ENCODE assay signal across 11 mouse cellular contexts in the genomic region with DNA sequence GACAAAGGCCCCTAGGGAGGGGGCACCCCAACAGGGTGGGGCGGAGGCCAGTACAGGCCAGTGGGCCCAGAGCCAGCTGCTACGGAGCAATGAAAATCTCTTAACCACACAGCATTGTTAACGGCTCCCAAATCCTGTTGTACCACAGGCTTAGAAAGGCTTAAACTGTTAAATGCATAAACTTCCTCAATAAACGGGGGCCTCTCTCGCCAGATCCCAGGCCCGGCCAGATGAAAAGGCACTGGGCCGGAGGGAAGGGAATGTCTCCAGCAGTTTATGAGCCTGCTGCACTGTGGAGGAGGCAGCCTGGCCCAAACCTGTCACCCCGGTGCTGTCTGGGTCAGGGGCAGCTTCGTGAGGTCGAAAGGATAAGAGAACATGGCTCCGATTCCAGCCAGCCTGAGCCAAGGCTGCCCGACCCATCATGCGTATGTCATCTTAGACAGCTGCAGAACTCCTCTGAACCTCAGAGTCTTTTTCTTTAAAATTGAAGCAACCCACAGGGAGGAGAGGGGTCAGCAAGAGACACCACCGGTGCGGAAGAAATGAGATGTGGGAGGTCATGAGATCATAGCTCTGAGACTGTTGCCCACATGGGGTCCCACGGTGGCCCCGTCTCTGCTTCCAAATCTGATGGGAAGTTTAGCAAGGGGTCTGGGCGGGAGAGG.
A peak's percentile ranks its signal among the peaks of the same experiment; 100 is the strongest.
DNase-seq lines count a peak whose midpoint lies in the region; ATAC-seq lines count a peak whose summit lies in the region.
"Had no signal": no experiment of that assay in that cellular context is flagged by ENCODE, and none has a peak within 500 bp of the region (broad histone marks: within the 10 kb centered on the region; RNA-seq: fewer than 3 reads in every experiment).

No protein-coding gene starts in this region.

- no peak for ATAC-seq in forebrain, embryonic 15.5 days (replicated peaks)
- ATAC-seq in neural tube, embryonic 11.5 days (ENCODE audit: insufficient read depth, low FRiP score, low TSS enrichment), result no peak
- ATAC-seq in limb, embryonic 13.5 days (ENCODE audit: low FRiP score, low read depth), result peak; percentile 66
- ATAC-seq in stomach, embryonic 16.5 days (ENCODE audit: insufficient read depth, low FRiP score), result peak; percentile 27; the same call in 1 of the 2 replicates
- ATAC-seq in erythroid progenitor cell, adult 5-6 weeks (replicated peaks; ENCODE audit: low FRiP score, poor library complexity, severe bottlenecking), result no peak

- H3K4me2 ChIP-seq in forebrain, embryonic 15.5 days (replicated peaks), result no peak overlapping the region
- no peak overlapping the region for H3K4me2 ChIP-seq in neural tube, embryonic 11.5 days (ENCODE audit: low read depth)
- H3K4me2 ChIP-seq in limb, embryonic 13.5 days (replicated peaks), result peak overlapping the region; percentile 41
- H3K4me2 ChIP-seq in stomach, embryonic 16.5 days (ENCODE audit: low read depth, low read length), result no peak overlapping the region; the same call in 1 of the 2 replicates

- peaks cover 5% of the 10 kb centered on the region for H3K27me3 ChIP-seq in forebrain, embryonic 10.5 days (ENCODE audit: poor library complexity, severe bottlenecking)
- H3K27me3 ChIP-seq in forebrain, embryonic 15.5 days, result no peaks in the 10 kb centered on the region
- no peaks in the 10 kb centered on the region for H3K27me3 ChIP-seq in neural tube, embryonic 11.5 days (ENCODE audit: control insufficient read depth, insufficient read depth, low read length)
- peaks cover 21% of the 10 kb centered on the region; the same call in 1 of the 2 replicates for H3K27me3 ChIP-seq in limb, embryonic 13.5 days
- H3K27me3 ChIP-seq in stomach, embryonic 16.5 days (ENCODE audit: control insufficient read depth, insufficient read depth, low read length), result no peaks in the 10 kb centered on the region

- DNase-seq in forebrain, embryonic 10.5 days (ENCODE audit: extremely low spot score, low spot score), result no peak
- DNase-seq in neural tube, embryonic 11.5 days (ENCODE audit: low spot score), result no peak
- DNase-seq in neural tube, embryonic 10.5 days (ENCODE audit: extremely low spot score, low spot score), result no peak
- no peak for DNase-seq in layer of hippocampus, adult 18-20 months (ENCODE audit: low spot score in 2 of 2)
- DNase-seq: heart, adult 2 months; right cerebral cortex, postnatal 25 days had no signal

- 30% methylated on average over 18 of the region's 18 CpGs for WGBS in forebrain, embryonic 10.5 days
- WGBS in forebrain, embryonic 15.5 days, result 13% methylated on average over 18 of the region's 18 CpGs
- 19% methylated on average over 18 of the region's 18 CpGs for WGBS in neural tube, embryonic 11.5 days
- WGBS in limb, embryonic 13.5 days, result 12% methylated on average over 18 of the region's 18 CpGs
- 35% methylated on average over 18 of the region's 18 CpGs for WGBS in stomach, embryonic 16.5 days

- peaks cover 90% of the 10 kb centered on the region for H3K4me1 ChIP-seq in forebrain, embryonic 10.5 days
- peaks cover 31% of the 10 kb centered on the region for H3K4me1 ChIP-seq in forebrain, embryonic 15.5 days
- peaks cover 27% of the 10 kb centered on the region for H3K4me1 ChIP-seq in neural tube, embryonic 11.5 days (ENCODE audit: control insufficient read depth, insufficient read depth, low read length)
- H3K4me1 ChIP-seq in limb, embryonic 13.5 days, result peaks cover 48% of the 10 kb centered on the region
- peaks cover 46% of the 10 kb centered on the region for H3K4me1 ChIP-seq in stomach, embryonic 16.5 days (ENCODE audit: control insufficient read depth, insufficient read depth, low read length)

- H3K27ac ChIP-seq in forebrain, embryonic 10.5 days, result peak overlapping the region; percentile 76
- no peak overlapping the region; the same call in 1 of the 2 replicates for H3K27ac ChIP-seq in forebrain, embryonic 15.5 days (replicated peaks)
- H3K27ac ChIP-seq in neural tube, embryonic 11.5 days (ENCODE audit: low read depth, low read length), result 0 out of 2 replicates have a peak overlapping the region, but pooled peaks have one; percentile 5
- H3K27ac ChIP-seq in limb, embryonic 13.5 days, result peak overlapping the region; percentile 74
- H3K27ac ChIP-seq in stomach, embryonic 16.5 days (ENCODE audit: low read length), result peak overlapping the region; percentile 74
- H3K27ac ChIP-seq: heart, adult 2 months; macrophage had no signal

- peaks cover 57% of the 10 kb centered on the region for H3K36me3 ChIP-seq in forebrain, embryonic 10.5 days (replicated peaks)
- H3K36me3 ChIP-seq in forebrain, embryonic 15.5 days, result peaks cover 3% of the 10 kb centered on the region; the same call in 1 of the 2 replicates
- no peaks in the 10 kb centered on the region for H3K36me3 ChIP-seq in neural tube, embryonic 11.5 days (ENCODE audit: control insufficient read depth, insufficient read depth, low read length)
- peaks cover 4% of the 10 kb centered on the region; the same call in 1 of the 2 replicates for H3K36me3 ChIP-seq in limb, embryonic 13.5 days
- H3K36me3 ChIP-seq in stomach, embryonic 16.5 days (ENCODE audit: control insufficient read depth, insufficient read depth, low read length), result no peaks in the 10 kb centered on the region

- H3K9ac ChIP-seq in forebrain, embryonic 15.5 days (replicated peaks), result no peak overlapping the region
- H3K9ac ChIP-seq in neural tube, embryonic 11.5 days (ENCODE audit: low read length), result no peak overlapping the region; the same call in 1 of the 2 replicates
- peak overlapping the region; percentile 26 for H3K9ac ChIP-seq in limb, embryonic 13.5 days
- H3K9ac ChIP-seq in stomach, embryonic 16.5 days (ENCODE audit: low read length), result peak overlapping the region; percentile 54; the same call in 1 of the 2 replicates

- no peaks in the 10 kb centered on the region for H3K9me3 ChIP-seq in forebrain, embryonic 10.5 days
- no peaks in the 10 kb centered on the region for H3K9me3 ChIP-seq in forebrain, embryonic 15.5 days
- H3K9me3 ChIP-seq in neural tube, embryonic 11.5 days (ENCODE audit: control insufficient read depth, low read length), result no peaks in the 10 kb centered on the region
- H3K9me3 ChIP-seq in limb, embryonic 13.5 days, result no peaks in the 10 kb centered on the region
- H3K9me3 ChIP-seq in stomach, embryonic 16.5 days (replicated peaks; ENCODE audit: control insufficient read depth, low read length), result no peaks in the 10 kb centered on the region

- no peak overlapping the region; the same call in 1 of the 2 replicates for H3K4me3 ChIP-seq in forebrain, embryonic 10.5 days
- H3K4me3 ChIP-seq in forebrain, embryonic 15.5 days, result no peak overlapping the region
- H3K4me3 ChIP-seq in neural tube, embryonic 11.5 days (ENCODE audit: low read depth, low read length), result no peak overlapping the region
- H3K4me3 ChIP-seq in limb, embryonic 13.5 days, result no peak overlapping the region
- no peak overlapping the region for H3K4me3 ChIP-seq in stomach, embryonic 16.5 days (replicated peaks; ENCODE audit: low read length)
- H3K4me3 ChIP-seq: heart, adult 2 months had no signal

Comparison
In these comparisons a context has a peak if more than half of its experiments do, and no peak if none do; other contexts are left out.
1. ATAC-seq: peak in limb, embryonic 13.5 days (single experiment) and stomach, embryonic 16.5 days (single experiment); none in forebrain, embryonic 15.5 days (single experiment), neural tube, embryonic 11.5 days (single experiment) and erythroid progenitor cell, adult 5-6 weeks (single experiment).
2. H3K9ac ChIP-seq: peak in limb, embryonic 13.5 days (single experiment) and stomach, embryonic 16.5 days (single experiment); none in forebrain, embryonic 15.5 days (single experiment) and neural tube, embryonic 11.5 days (single experiment).